In genomic region chr17:56279481-56280155, GRCm38 (mm10) we compare ENCODE assay signal across 19 mouse cellular contexts. TPM values are rescaled to one million over a fixed set of nuclear protein-coding genes. Genes with fewer than 3 reads are reported as not detected.
A peak's percentile ranks its signal among the peaks of the same experiment; 100 is the strongest.
DNase-seq lines count a peak whose midpoint lies in the region; ATAC-seq lines count a peak whose summit lies in the region.
"Had no signal": no experiment of that assay in that cellular context is flagged by ENCODE, and none has a peak within 500 bp of the region (broad histone marks: within the 10 kb centered on the region; RNA-seq: fewer than 3 reads in every experiment).

No protein-coding gene starts in this region.

- DNase-seq in hindbrain, embryonic 14.5 days (ENCODE audit: low spot score): no peak
- peak; percentile 47 to 57 for DNase-seq in adrenal gland, postnatal 36 days
- peak; percentile 65 to 85 for DNase-seq in kidney, postnatal 25 days
- no peak for DNase-seq in lung, postnatal 10 days
- DNase-seq in frontal cortex, postnatal 25 days (ENCODE audit: low spot score in 2 of 2): no peak
- DNase-seq: cerebellum, adult 11 months; layer of hippocampus, postnatal 36 days; right cerebral cortex, postnatal 25 days had no signal

- no peak overlapping the region for H3K4me3 ChIP-seq in hindbrain, embryonic 12.5 days
- no peak overlapping the region for H3K4me3 ChIP-seq in hindbrain, embryonic 14.5 days (replicated peaks; ENCODE audit: low read length)
- H3K4me3 ChIP-seq in heart, embryonic 15.5 days: no peak overlapping the region
- H3K4me3 ChIP-seq: embryonic facial prominence, embryonic 13.5 days; hindbrain, embryonic 15.5 days; lung, embryonic 15.5 days; midbrain, embryonic 13.5 days; neural tube, embryonic 13.5 days had no signal

- H3K4me2 ChIP-seq in hindbrain, embryonic 12.5 days (replicated peaks): no peak overlapping the region
- H3K4me2 ChIP-seq in hindbrain, embryonic 14.5 days (replicated peaks): no peak overlapping the region
- no peak overlapping the region for H3K4me2 ChIP-seq in heart, embryonic 15.5 days
- H3K4me2 ChIP-seq: embryonic facial prominence, embryonic 13.5 days; hindbrain, embryonic 15.5 days; lung, embryonic 15.5 days; midbrain, embryonic 13.5 days; neural tube, embryonic 13.5 days had no signal

- H3K27ac ChIP-seq in hindbrain, embryonic 12.5 days: 0 out of 2 replicates have a peak overlapping the region, but pooled peaks have one; percentile 4
- no peak overlapping the region for H3K27ac ChIP-seq in hindbrain, embryonic 14.5 days
- peak overlapping the region; percentile 82 for H3K27ac ChIP-seq in heart, embryonic 15.5 days
- H3K27ac ChIP-seq: embryonic facial prominence, embryonic 13.5 days; hindbrain, embryonic 15.5 days; lung, embryonic 15.5 days; midbrain, embryonic 13.5 days; neural tube, embryonic 13.5 days had no signal

- peaks cover 16% of the 10 kb centered on the region for H3K4me1 ChIP-seq in hindbrain, embryonic 12.5 days
- 0 out of 2 replicates have a peak, but pooled peaks cover 11% of the 10 kb centered on the region for H3K4me1 ChIP-seq in hindbrain, embryonic 14.5 days (replicated peaks; ENCODE audit: control insufficient read depth, insufficient read depth, low read length)
- H3K4me1 ChIP-seq in heart, embryonic 15.5 days (replicated peaks): peaks cover 20% of the 10 kb centered on the region

- H3K27me3 ChIP-seq in hindbrain, embryonic 12.5 days: no peaks in the 10 kb centered on the region
- H3K27me3 ChIP-seq in hindbrain, embryonic 14.5 days (ENCODE audit: control insufficient read depth, insufficient read depth, low read length): no peaks in the 10 kb centered on the region
- H3K27me3 ChIP-seq in heart, embryonic 15.5 days: no peaks in the 10 kb centered on the region
- H3K27me3 ChIP-seq: CH12.LX; embryonic facial prominence, embryonic 13.5 days; hindbrain, embryonic 15.5 days; lung, embryonic 15.5 days; midbrain, embryonic 13.5 days; neural tube, embryonic 13.5 days had no signal

- no peak for ATAC-seq in hindbrain, embryonic 12.5 days (ENCODE audit: low FRiP score)
- no peak for ATAC-seq in hindbrain, embryonic 14.5 days (ENCODE audit: low FRiP score)
- ATAC-seq in heart, embryonic 15.5 days (replicated peaks; ENCODE audit: insufficient number of reproducible peaks, insufficient read depth, low FRiP score, low read depth): no peak
- ATAC-seq in granulocyte monocyte progenitor cell, adult 5-6 weeks (replicated peaks; ENCODE audit: poor library complexity, severe bottlenecking): no peak
- ATAC-seq: activated CD4-positive, CD25-positive, alpha-beta regulatory T cell, adult 4 months; forebrain, embryonic 16.5 days; midbrain, embryonic 13.5 days had no signal

- peaks cover 13% of the 10 kb centered on the region for H3K36me3 ChIP-seq in hindbrain, embryonic 12.5 days
- no peaks in the 10 kb centered on the region for H3K36me3 ChIP-seq in hindbrain, embryonic 14.5 days (replicated peaks; ENCODE audit: control insufficient read depth, insufficient read depth)
- H3K36me3 ChIP-seq in heart, embryonic 15.5 days: peaks cover 41% of the 10 kb centered on the region
- H3K36me3 ChIP-seq: hindbrain, embryonic 15.5 days; midbrain, embryonic 13.5 days had no signal

- H3K9ac ChIP-seq in hindbrain, embryonic 12.5 days: no peak overlapping the region
- no peak overlapping the region for H3K9ac ChIP-seq in hindbrain, embryonic 14.5 days
- H3K9ac ChIP-seq in heart, embryonic 15.5 days: peak overlapping the region; percentile 5; the same call in 1 of the 2 replicates
- H3K9ac ChIP-seq: embryonic facial prominence, embryonic 13.5 days; hindbrain, embryonic 15.5 days; lung, embryonic 15.5 days; midbrain, embryonic 13.5 days; neural tube, embryonic 13.5 days had no signal

- 86% methylated on average over 12 of the region's 12 CpGs for WGBS in hindbrain, embryonic 12.5 days
- WGBS in hindbrain, embryonic 14.5 days: 92% methylated on average over 12 of the region's 12 CpGs
- WGBS in heart, embryonic 15.5 days: 58% methylated on average over 12 of the region's 12 CpGs

- no peaks in the 10 kb centered on the region for H3K9me3 ChIP-seq in hindbrain, embryonic 12.5 days (replicated peaks)
- H3K9me3 ChIP-seq in hindbrain, embryonic 14.5 days (ENCODE audit: control insufficient read depth, low read length): no peaks in the 10 kb centered on the region
- no peaks in the 10 kb centered on the region for H3K9me3 ChIP-seq in heart, embryonic 15.5 days (replicated peaks)
- H3K9me3 ChIP-seq: embryonic facial prominence, embryonic 13.5 days; hindbrain, embryonic 15.5 days; lung, embryonic 15.5 days; midbrain, embryonic 13.5 days; neural tube, embryonic 13.5 days had no signal

RNA-seq across cellular contexts. Expression of gene Ticam1, which starts 3.0 kb away (rescaled TPM):
- 2.3 and 2.5 TPM in 2 replicates for polyA plus RNA-seq in hindbrain, embryonic 12.5 days (2016; fragmentation: Nextera tagmentation; extraction: Ambion mirVana)
- 1.4 and 1.5 TPM in 2 replicates for polyA plus RNA-seq in hindbrain, embryonic 14.5 days (2014; fragmentation: Nextera tagmentation; extraction: Ambion mirVana)
- 10 to 100 TPM; 21.1 to 23.1 TPM for total RNA-seq in adrenal gland, postnatal 36 days (2021)
- 6.9 and 8.3 TPM in 2 replicates for polyA plus RNA-seq in heart, embryonic 15.5 days (2015; fragmentation: Nextera tagmentation; extraction: Ambion mirVana)
- 8.2 and 14.5 TPM in 2 replicates for total RNA-seq in granulocyte monocyte progenitor cell, adult 5-6 weeks (2014; fragmentation: Nextera tagmentation)
- total RNA-seq in granulocyte monocyte progenitor cell, adult 5-6 weeks (2017): 2.7 and 6.1 TPM in 2 replicates

RNA-seq across cellular contexts. Expression of gene Plin3, which starts 13.1 kb away (rescaled TPM):
- 37.1 and 37.2 TPM in 2 replicates for polyA plus RNA-seq in hindbrain, embryonic 12.5 days (2016; fragmentation: Nextera tagmentation; extraction: Ambion mirVana)
- polyA plus RNA-seq in hindbrain, embryonic 14.5 days (2014; fragmentation: Nextera tagmentation; extraction: Ambion mirVana): 13.9 and 16.4 TPM in 2 replicates
- 100 to 1,000 TPM in 1 of 2 experiments, 10 to 100 TPM in 1; 51.4 to 106 TPM for total RNA-seq in adrenal gland, postnatal 36 days (2021)
- polyA plus RNA-seq in heart, embryonic 15.5 days (2015; fragmentation: Nextera tagmentation; extraction: Ambion mirVana): 61.1 and 78.3 TPM in 2 replicates
- 17.0 and 19.3 TPM in 2 replicates for total RNA-seq in granulocyte monocyte progenitor cell, adult 5-6 weeks (2014; fragmentation: Nextera tagmentation)
- 29.0 and 29.2 TPM in 2 replicates for total RNA-seq in granulocyte monocyte progenitor cell, adult 5-6 weeks (2017)

RNA-seq across cellular contexts. Expression of gene Arrdc5, which starts 20.5 kb away (rescaled TPM):
- polyA plus RNA-seq in hindbrain, embryonic 12.5 days (2016; fragmentation: Nextera tagmentation; extraction: Ambion mirVana): not detected in 2 replicates
- polyA plus RNA-seq in hindbrain, embryonic 14.5 days (2014; fragmentation: Nextera tagmentation; extraction: Ambion mirVana): not detected in 2 replicates
- total RNA-seq in adrenal gland, postnatal 36 days (2021): not detected
- polyA plus RNA-seq in heart, embryonic 15.5 days (2015; fragmentation: Nextera tagmentation; extraction: Ambion mirVana): 0.13 TPM in 1 of 2 replicates, not detected in the other
- total RNA-seq in granulocyte monocyte progenitor cell, adult 5-6 weeks (2014; fragmentation: Nextera tagmentation): not detected in 2 replicates
- total RNA-seq in granulocyte monocyte progenitor cell, adult 5-6 weeks (2017): not detected in 2 replicates
- total RNA-seq: CH12.LX; layer of hippocampus, postnatal 36 days had no signal
- polyA plus RNA-seq: activated CD4-positive, CD25-positive, alpha-beta regulatory T cell, adult 4 months; embryonic facial prominence, embryonic 13.5 days; forebrain, embryonic 16.5 days; hindbrain, embryonic 15.5 days; lung, embryonic 15.5 days; midbrain, embryonic 13.5 days; neural tube, embryonic 13.5 days had no signal

RNA-seq across cellular contexts. Expression of gene Fem1a, which starts 23.0 kb away (rescaled TPM):
- polyA plus RNA-seq in hindbrain, embryonic 12.5 days (2016; fragmentation: Nextera tagmentation; extraction: Ambion mirVana): 19.5 and 19.8 TPM in 2 replicates
- 21.0 and 21.8 TPM in 2 replicates for polyA plus RNA-seq in hindbrain, embryonic 14.5 days (2014; fragmentation: Nextera tagmentation; extraction: Ambion mirVana)
- 10 to 100 TPM; 28.7 to 30.8 TPM for total RNA-seq in adrenal gland, postnatal 36 days (2021)
- 19.4 and 22.5 TPM in 2 replicates for polyA plus RNA-seq in heart, embryonic 15.5 days (2015; fragmentation: Nextera tagmentation; extraction: Ambion mirVana)
- 16.8 and 17.3 TPM in 2 replicates for total RNA-seq in granulocyte monocyte progenitor cell, adult 5-6 weeks (2014; fragmentation: Nextera tagmentation)
- total RNA-seq in granulocyte monocyte progenitor cell, adult 5-6 weeks (2017): 25.6 and 26.5 TPM in 2 replicates

RNA-seq across cellular contexts. Expression of gene Uhrf1, which starts 23.5 kb away (rescaled TPM):
- polyA plus RNA-seq in hindbrain, embryonic 12.5 days (2016; fragmentation: Nextera tagmentation; extraction: Ambion mirVana): 95.7 and 99.9 TPM in 2 replicates
- 14.1 and 15.9 TPM in 2 replicates for polyA plus RNA-seq in hindbrain, embryonic 14.5 days (2014; fragmentation: Nextera tagmentation; extraction: Ambion mirVana)
- 1 to 10 TPM; 5.9 to 9.4 TPM for total RNA-seq in adrenal gland, postnatal 36 days (2021)
- polyA plus RNA-seq in heart, embryonic 15.5 days (2015; fragmentation: Nextera tagmentation; extraction: Ambion mirVana): 51.3 and 83.9 TPM in 2 replicates
- total RNA-seq in granulocyte monocyte progenitor cell, adult 5-6 weeks (2014; fragmentation: Nextera tagmentation): 149 and 159 TPM in 2 replicates
- total RNA-seq in granulocyte monocyte progenitor cell, adult 5-6 weeks (2017): 168 and 171 TPM in 2 replicates

Comparison
In these comparisons a context has a peak if more than half of its experiments do, and no peak if none do; other contexts are left out.
1. DNase-seq: peak in adrenal gland, postnatal 36 days (2 of 2) and kidney, postnatal 25 days (2 of 2); none in hindbrain, embryonic 14.5 days (single experiment), lung, postnatal 10 days (single experiment) and frontal cortex, postnatal 25 days (0 of 2).